Mouse (Mus musculus): ENCODE measurements at regions not wholly inside any gene's neighbourhood (a gene's known extent, or its start where the extent isn't known, plus 50 kb on each side); places are given as distances from the start of the nearest gene placed in this dataset.

GRCm38 (mm10) chr2:57917721-57918120, 80.0 kb upstream of the Galnt5 start:
- no peak for ATAC-seq (ENCODE audit: low FRiP score, low read depth)
- Histone ChIP-seq H3K9ac (no peak overlapping the region), H3K27ac (replicated peaks) (no peak overlapping the region), H3K4me3 (no peak overlapping the region), H3K36me3 (no peaks in the 10 kb centered on the region), H3K4me2 (no peak overlapping the region), H3K27me3 (no peaks in the 10 kb centered on the region), H3K9me3 (no peaks in the 10 kb centered on the region), H3K4me1 (replicated peaks) (no peaks in the 10 kb centered on the region)
- 87% methylated on average over 6 of the region's 6 CpGs for WGBS

GRCm38 (mm10) chr2:57919102-57919731, 78.5 kb upstream of the Galnt5 start:
- no peaks in the 10 kb centered on the region for H3K36me3 ChIP-seq
- no peak overlapping the region for H3K9ac ChIP-seq
- 48% methylated on average over 14 of the region's 14 CpGs for WGBS
- H3K27me3 ChIP-seq, result no peaks in the 10 kb centered on the region
- no peak for ATAC-seq (ENCODE audit: low FRiP score, low read depth)
- H3K27ac ChIP-seq (replicated peaks), result no peak overlapping the region
- H3K9me3 ChIP-seq, result no peaks in the 10 kb centered on the region
- no peaks in the 10 kb centered on the region for H3K4me1 ChIP-seq (replicated peaks)
- H3K4me3 ChIP-seq, result no peak overlapping the region
- H3K4me2 ChIP-seq, result peak overlapping the region; percentile 35

- Histone ChIP-seq H3K9me3 (no peaks in the 10 kb centered on the region), H3K27me3 (no peaks in the 10 kb centered on the region), H3K9ac (no peak overlapping the region), H3K36me3 (no peaks in the 10 kb centered on the region), H3K27ac (replicated peaks) (no peak overlapping the region), H3K4me3 (no peak overlapping the region), H3K4me2 (no peak overlapping the region), H3K4me1 (replicated peaks) (no peaks in the 10 kb centered on the region)
- ATAC-seq (ENCODE audit: low FRiP score, low read depth), result no peak
- 66% methylated on average over 5 of the region's 5 CpGs for WGBS
These were observed 63.4 kb upstream of the Galnt5 start for GRCm38 (mm10) chr2:57934062-57934822.

Measured in hindbrain, embryonic 15.5 days (tissue).